Mouse (Mus musculus) heart, embryonic 14.5 days (tissue): ENCODE measurements around the gene Hspa8. TPM values are rescaled to one million over a fixed set of nuclear protein-coding genes. Genes with fewer than 3 reads are reported as not detected.
"Not testable (repeated sequence)": the region's sequence is repeated elsewhere in the genome, so short reads cannot be mapped to it uniquely, and the experiment has no call there.

ENCODE experiments used
- ATAC-seq: fragments of 200-750 bp; cut with Nextera tagmentation; 2 replicates; pipeline ENCODE4 v1.8.0; 2017; ENCODE audit warnings: low read depth, moderate TSS enrichment; ENCODE audit not compliant: insufficient number of reproducible peaks, insufficient read depth, low FRiP score
- H3K27ac ChIP-seq, 2 experiments: fragments of 200-500 bp in 1 of 2; fragments of 300-500 bp in 1 of 2; sonication (generic) in 1 of 2; replicated peaks in 1 of 2; 2 replicates each; pipeline ENCODE4 v1.5.1; 2012 to 2014; ENCODE audit warnings: low read depth in 2 of 2, low read length in 2 of 2, control low read depth in 1 of 2, mild to moderate bottlenecking in 1 of 2, mixed read lengths in 1 of 2; ENCODE audit not compliant: control insufficient read depth in 1 of 2, insufficient read depth in 1 of 2
- H3K27me3 ChIP-seq: fragments of 300-500 bp; sonication (generic); 2 replicates; pipeline ENCODE4 v1.6.1; 2014; ENCODE audit warnings: mild to moderate bottlenecking, low read length, control low read depth; ENCODE audit not compliant: control insufficient read depth, insufficient read depth
- H3K36me3 ChIP-seq: fragments of 300-500 bp; sonication (generic); 2 replicates; pipeline ENCODE4 v1.6.1; 2014; ENCODE audit warnings: mild to moderate bottlenecking, control low read depth, low read length, mixed read lengths; ENCODE audit not compliant: control insufficient read depth, insufficient read depth
- H3K4me1 ChIP-seq, 2 experiments: fragments of 200-500 bp in 1 of 2; fragments of 300-500 bp in 1 of 2; sonication (generic) in 1 of 2; 2 replicates each; pipeline ENCODE4 v1.6.1; 2012 to 2014; ENCODE audit warnings: low read length in 2 of 2, control low read depth in 1 of 2, mixed read lengths in 1 of 2; ENCODE audit not compliant: control insufficient read depth in 2 of 2, insufficient read depth in 2 of 2
- H3K4me2 ChIP-seq: fragments of 300-500 bp; sonication (generic); 2 replicates; pipeline ENCODE4 v1.6.1; 2014; ENCODE audit warnings: mild to moderate bottlenecking, low read length
- H3K4me3 ChIP-seq, 2 experiments: fragments of 200-500 bp in 1 of 2; fragments of 300-500 bp in 1 of 2; sonication (generic) in 1 of 2; 2 replicates each; pipeline ENCODE4 v1.5.1; 2012 to 2014; ENCODE audit warnings: low read length in 2 of 2, mild to moderate bottlenecking in 2 of 2, control low read depth in 1 of 2, low read depth in 1 of 2, moderate library complexity in 1 of 2; ENCODE audit not compliant: control insufficient read depth in 1 of 2, insufficient read depth in 1 of 2
- H3K9ac ChIP-seq: fragments of 300-500 bp; sonication (generic); 2 replicates; pipeline ENCODE4 v1.6.1; 2014; ENCODE audit warnings: mild to moderate bottlenecking, low read length
- H3K9me3 ChIP-seq: fragments of 300-500 bp; sonication (generic); 2 replicates; pipeline ENCODE4 v1.6.1; 2016; ENCODE audit warnings: low read length, control low read depth; ENCODE audit not compliant: control insufficient read depth
- WGBS: fragments of 180-500 bp; shearing (Covaris S2); extraction: QIAGEN DNeasy Blood & Tissue Kit; methylation state at CpG from one replicate; pipeline ENCODE4 v1.1.7; 2014; 5-methylcytosine and 5-hydroxymethylcytosine counted together
- polyA plus RNA-seq: library from polyadenylated mRNA; unstranded; fragments of >200 nt; fragmentation: Nextera tagmentation; extraction: Ambion mirVana; gene quantifications from 2 replicates; pipeline ENCODE4 v1.2.1, GENCODE M21; 2014

The Hspa8 gene
- polyA plus RNA-seq, 1 experiment from 2014 or later: 1,682 TPM

GRCm38 (mm10) chr9:40765581-40765940 lies 35.2 kb upstream of the Hspa8 start:
- Histone ChIP-seq H3K9ac (no peak overlapping the region), H3K4me1 (peaks cover 4 to 9% of the 10 kb centered on the region in 2 experiments; a peak in 2 of 4 replicates), H3K4me3 (no peak overlapping the region), H3K36me3 (no peaks in the 10 kb centered on the region), H3K27me3 (no peaks in the 10 kb centered on the region), H3K27ac (no peak overlapping the region), H3K9me3 (no peaks in the 10 kb centered on the region), H3K4me2 (0 out of 2 replicates have a peak overlapping the region, but pooled peaks have one; percentile 21)
- ATAC-seq: no peak
- 42% methylated on average over 12 of the region's 12 CpGs for WGBS

- no peak for ATAC-seq
- no peak overlapping the region for H3K4me2 ChIP-seq
- no peak overlapping the region for H3K9ac ChIP-seq
- no peak overlapping the region for H3K27ac ChIP-seq
- H3K27me3 ChIP-seq: no peaks in the 10 kb centered on the region
- WGBS: 74% methylated on average over 7 of the region's 7 CpGs
- no peaks in the 10 kb centered on the region for H3K9me3 ChIP-seq
- no peak overlapping the region for H3K4me3 ChIP-seq
- peaks cover 4 to 9% of the 10 kb centered on the region in 2 experiments; a peak in 2 of 4 replicates for H3K4me1 ChIP-seq
- no peaks in the 10 kb centered on the region for H3K36me3 ChIP-seq
Observed at GRCm38 (mm10) chr9:40766058-40766605, 34.7 kb upstream of the Hspa8 start.

GRCm38 (mm10) chr9:40767946-40768345 lies 32.8 kb upstream of the Hspa8 start:
- Histone ChIP-seq H3K9ac (no peak overlapping the region), H3K27ac (no peak overlapping the region)
- WGBS: 64% methylated on average over 4 of the region's 4 CpGs

GRCm38 (mm10) chr9:40772246-40772645 lies 28.5 kb upstream of the Hspa8 start:
- Histone ChIP-seq H3K4me1 (peaks cover 4 to 13% of the 10 kb centered on the region in 2 experiments; a peak in 3 of 4 replicates), H3K4me2 (no peak overlapping the region), H3K9ac (no peak overlapping the region), H3K9me3 (no peaks in the 10 kb centered on the region), H3K36me3 (no peaks in the 10 kb centered on the region), H3K27me3 (no peaks in the 10 kb centered on the region), H3K27ac (no peak overlapping the region), H3K4me3 (no peak overlapping the region)
- WGBS: 63% methylated on average over 13 of the region's 13 CpGs
- ATAC-seq: no peak

More at GRCm38 (mm10) chr9:40767946-40768345, 32.8 kb upstream of the Hspa8 start:
- Histone ChIP-seq H3K4me2 (no peak overlapping the region), H3K9me3 (no peaks in the 10 kb centered on the region), H3K27me3 (no peaks in the 10 kb centered on the region), H3K36me3 (no peaks in the 10 kb centered on the region), H3K4me3 (no peak overlapping the region), H3K4me1 (peaks cover 4 to 9% of the 10 kb centered on the region in 2 experiments; a peak in 2 of 4 replicates)
- no peak for ATAC-seq

- 84% methylated on average over 6 of the region's 6 CpGs for WGBS
Observed at GRCm38 (mm10) chr9:40773142-40773541, 27.6 kb upstream of the Hspa8 start.

GRCm38 (mm10) chr9:40773869-40774268 lies 26.9 kb upstream of the Hspa8 start:
- Histone ChIP-seq H3K36me3 (no peaks in the 10 kb centered on the region), H3K4me2 (no peak overlapping the region), H3K9ac (no peak overlapping the region), H3K4me1 (peaks cover 4 to 13% of the 10 kb centered on the region in 2 experiments; a peak in 3 of 4 replicates), H3K27ac (no peak overlapping the region), H3K4me3 (no peak overlapping the region), H3K9me3 (no peaks in the 10 kb centered on the region), H3K27me3 (no peaks in the 10 kb centered on the region)
- 77% methylated on average over 4 of the region's 4 CpGs for WGBS
- no peak for ATAC-seq

More at GRCm38 (mm10) chr9:40773142-40773541, 27.6 kb upstream of the Hspa8 start:
- not testable (repeated sequence) for H3K27ac ChIP-seq, H3K4me2 ChIP-seq, H3K4me3 ChIP-seq, H3K36me3 ChIP-seq, H3K9ac ChIP-seq, H3K27me3 ChIP-seq, ATAC-seq, H3K9me3 ChIP-seq
- H3K4me1 ChIP-seq: peaks cover 4 to 13% of the 10 kb centered on the region in 2 experiments; a peak in 3 of 4 replicates

- 33% methylated on average over 1 of the region's 1 CpGs for WGBS
- Histone ChIP-seq H3K4me2 (no peak overlapping the region), H3K27ac (peak overlapping the region; percentile 25 to 72), H3K4me1 (peaks cover 7 to 17% of the 10 kb centered on the region in 2 experiments; a peak in 3 of 4 replicates), H3K27me3 (no peaks in the 10 kb centered on the region), H3K4me3 (no peak overlapping the region), H3K36me3 (no peaks in the 10 kb centered on the region), H3K9me3 (no peaks in the 10 kb centered on the region), H3K9ac (no peak overlapping the region)
- no peak for ATAC-seq
Observed at GRCm38 (mm10) chr9:40776044-40776443, 24.7 kb upstream of the Hspa8 start.
